Mouse (Mus musculus) splenic B cell, adult 2 months (primary cell): ENCODE measurements around the gene Hivep1.
A peak's percentile ranks its signal among the peaks of the same experiment; 100 is the strongest.

ENCODE experiments used
- DNase-seq: peaks from one replicate; pipeline ENCODE4 v3.0.0-alpha.2; 2011; ENCODE audit warnings: low read depth, low spot score
- H3K27me3 ChIP-seq: 2 replicates; pipeline ENCODE4 v1.6.1; 2012; ENCODE audit warnings: mild to moderate bottlenecking, low read length, moderate library complexity, mixed read lengths; ENCODE audit not compliant: control insufficient read depth, poor library complexity, insufficient read depth, severe bottlenecking
- H3K36me3 ChIP-seq: 2 replicates; pipeline ENCODE4 v1.6.1; 2012; ENCODE audit warnings: mild to moderate bottlenecking, low read length, moderate library complexity, mixed read lengths; ENCODE audit not compliant: control insufficient read depth, poor library complexity, insufficient read depth, severe bottlenecking

The Hivep1 gene

GRCm38 (mm10) chr13:42051961-42052695, at the start of gene Hivep1:
Gene Hivep1 (plus strand): TSS chr13:42052021.
- Histone ChIP-seq H3K36me3 (peaks cover 1% of the 10 kb centered on the region; the same call in 1 of the 2 replicates), H3K27me3 (no peaks in the 10 kb centered on the region)
- no peak for DNase-seq

GRCm38 (mm10) chr13:42015484-42016045, 36.3 kb upstream of the Hivep1 start:
- DNase-seq = no peak
- Histone ChIP-seq H3K36me3 (no peaks in the 10 kb centered on the region), H3K27me3 (no peaks in the 10 kb centered on the region)

- Histone ChIP-seq H3K27me3 (no peaks in the 10 kb centered on the region), H3K36me3 (no peaks in the 10 kb centered on the region)
- no peak for DNase-seq
Measured at GRCm38 (mm10) chr13:42016218-42016617, 35.6 kb upstream of the Hivep1 start.

GRCm38 (mm10) chr13:42018356-42018755, 33.5 kb upstream of the Hivep1 start:
- DNase-seq = peak; percentile 19
- Histone ChIP-seq H3K36me3 (no peaks in the 10 kb centered on the region), H3K27me3 (no peaks in the 10 kb centered on the region)

GRCm38 (mm10) chr13:42041203-42041602, 10.6 kb upstream of the Hivep1 start:
- DNase-seq = no peak
- H3K27me3 ChIP-seq = no peaks in the 10 kb centered on the region
- no peaks in the 10 kb centered on the region for H3K36me3 ChIP-seq

- H3K36me3 ChIP-seq = no peaks in the 10 kb centered on the region
- DNase-seq = no peak
Measured at GRCm38 (mm10) chr13:42043431-42043830, 8.4 kb upstream of the Hivep1 start.

GRCm38 (mm10) chr13:42048991-42049773, 2.6 kb upstream of the Hivep1 start:
- no peaks in the 10 kb centered on the region for H3K27me3 ChIP-seq
- peak; percentile 66 for DNase-seq
- no peaks in the 10 kb centered on the region for H3K36me3 ChIP-seq

More at GRCm38 (mm10) chr13:42043431-42043830, 8.4 kb upstream of the Hivep1 start:
- no peaks in the 10 kb centered on the region for H3K27me3 ChIP-seq

- H3K36me3 ChIP-seq = no peaks in the 10 kb centered on the region
- no peaks in the 10 kb centered on the region for H3K27me3 ChIP-seq
- no peak for DNase-seq
Measured at GRCm38 (mm10) chr13:42049774-42050125, 2.1 kb upstream of the Hivep1 start.

GRCm38 (mm10) chr13:42050160-42050559, 1.7 kb upstream of the Hivep1 start:
- no peaks in the 10 kb centered on the region for H3K27me3 ChIP-seq
- no peak for DNase-seq
- no peaks in the 10 kb centered on the region for H3K36me3 ChIP-seq

GRCm38 (mm10) chr13:42050880-42051201, 980 bp upstream of the Hivep1 start:
- Histone ChIP-seq H3K36me3 (no peaks in the 10 kb centered on the region), H3K27me3 (no peaks in the 10 kb centered on the region)
- DNase-seq = no peak

- no peaks in the 10 kb centered on the region; the same call in 1 of the 2 replicates for H3K36me3 ChIP-seq
- H3K27me3 ChIP-seq = no peaks in the 10 kb centered on the region
- DNase-seq = peak; percentile 98
Measured at GRCm38 (mm10) chr13:42051202-42051906, 467 bp upstream of the Hivep1 start.

- H3K36me3 ChIP-seq = peaks cover 1% of the 10 kb centered on the region; the same call in 1 of the 2 replicates
- peak; percentile 91 for DNase-seq
- H3K27me3 ChIP-seq = no peaks in the 10 kb centered on the region
Measured at GRCm38 (mm10) chr13:42052696-42053541, 1.1 kb downstream of the Hivep1 start.

- DNase-seq = no peak
- H3K36me3 ChIP-seq = peaks cover 1% of the 10 kb centered on the region; the same call in 1 of the 2 replicates
- H3K27me3 ChIP-seq = no peaks in the 10 kb centered on the region
Measured at GRCm38 (mm10) chr13:42053656-42054055, 1.8 kb downstream of the Hivep1 start.

- Histone ChIP-seq H3K27me3 (no peaks in the 10 kb centered on the region), H3K36me3 (peaks cover 1% of the 10 kb centered on the region; the same call in 1 of the 2 replicates)
- no peak for DNase-seq
Measured at GRCm38 (mm10) chr13:42054138-42054537, 2.3 kb downstream of the Hivep1 start.
